Mouse (Mus musculus) kidney, postnatal 10 days (tissue): Measurements from ENCODE around the gene Zfp385a.

Experiments used
- DNase-seq: peaks from one replicate; pipeline ENCODE4 v3.0.0; 2021; ENCODE audit warnings: mixed read lengths

Gene Zfp385a

DNA sequence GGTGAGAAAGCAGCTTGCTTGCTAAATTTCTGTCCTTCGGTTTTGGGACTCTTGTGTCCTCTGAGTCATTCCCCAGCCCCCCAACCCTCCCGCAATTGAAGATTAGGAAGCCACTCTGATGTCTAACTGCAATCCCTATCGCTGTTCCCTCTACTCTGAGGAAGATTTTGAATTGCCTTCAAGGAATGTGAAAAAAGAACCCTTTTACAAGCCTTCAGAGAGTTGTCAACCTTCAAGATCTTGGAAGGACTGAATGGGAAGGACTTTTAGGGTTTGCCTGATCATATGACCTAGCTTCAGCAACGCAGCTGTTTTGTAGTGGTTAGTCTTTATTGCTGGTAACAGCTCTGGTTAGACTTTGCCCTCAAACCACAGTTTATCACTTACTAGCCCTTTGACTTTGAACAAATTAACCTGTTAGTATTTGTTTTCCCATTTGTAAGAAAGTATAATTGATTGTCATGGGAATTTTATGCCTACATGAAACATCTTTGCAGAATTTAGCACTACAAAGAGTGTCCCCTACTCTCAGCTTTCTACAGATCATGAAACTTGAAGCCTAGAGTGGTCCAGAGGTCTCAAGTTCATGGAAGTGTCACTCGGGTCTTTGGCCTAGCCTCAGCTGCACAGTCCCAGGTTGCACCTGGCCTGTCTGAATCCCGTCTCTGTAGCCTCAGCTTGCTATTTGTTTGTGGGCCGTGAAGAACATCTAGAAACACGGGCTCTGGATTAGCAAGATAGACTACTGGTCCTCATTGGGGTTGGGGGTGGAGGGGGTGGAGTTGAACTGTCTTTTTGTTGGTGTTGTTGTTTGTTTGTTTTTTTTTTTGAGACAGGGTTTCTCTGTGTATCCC, 33.9 kb downstream of the Zfp385a start:
- DNase-seq, result no peak

DNA sequence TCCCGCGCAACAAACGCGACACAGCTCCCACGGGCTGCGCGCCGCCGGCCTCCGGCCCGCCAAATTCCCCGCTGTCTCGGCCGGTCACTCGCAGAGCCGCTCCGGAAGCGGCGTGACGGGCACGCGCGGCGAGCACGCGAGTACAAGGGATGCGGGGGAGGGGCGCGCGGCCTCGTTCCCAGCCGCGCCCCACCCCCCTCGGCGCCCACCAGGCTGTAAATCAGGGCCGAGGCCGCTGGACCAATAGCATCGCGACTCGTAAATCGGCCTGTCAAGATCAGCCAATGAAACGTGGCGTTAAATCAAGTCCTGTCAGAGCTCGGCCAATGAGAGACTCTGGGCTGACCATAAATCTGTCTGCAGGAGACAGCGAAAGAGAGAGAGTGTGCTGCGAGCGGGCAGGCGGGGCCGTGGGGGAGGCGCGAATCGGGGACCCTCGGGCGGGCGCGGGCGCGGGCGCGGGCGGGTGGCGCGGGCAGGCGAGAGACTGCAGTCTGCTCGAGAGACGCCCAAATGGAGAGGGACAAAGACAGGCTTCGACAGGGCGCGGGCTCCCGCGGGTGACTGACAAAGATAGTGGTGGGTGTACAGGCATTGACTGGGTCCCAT, 34.7 kb downstream of the Zfp385a start:
- peak; percentile 99 for DNase-seq

DNA sequence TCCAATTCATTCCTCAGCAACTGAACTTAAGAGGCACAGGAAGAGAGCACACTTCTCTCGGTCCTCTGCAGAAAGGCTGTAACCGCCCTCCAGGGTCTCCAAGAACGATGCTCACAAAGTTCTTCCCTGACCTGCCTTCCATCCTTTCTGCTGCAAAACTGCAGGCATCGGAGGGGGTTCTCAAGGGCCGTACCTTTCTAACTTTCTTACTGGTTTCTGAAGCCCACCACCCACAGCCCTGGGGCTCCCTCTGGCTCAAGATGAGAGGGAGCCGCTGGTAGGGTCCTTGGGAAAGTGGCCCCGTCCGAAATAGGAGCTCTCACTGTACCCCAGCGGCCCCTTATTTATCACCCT, 35.3 kb downstream of the Zfp385a start:
- peak; percentile 48 for DNase-seq

DNA sequence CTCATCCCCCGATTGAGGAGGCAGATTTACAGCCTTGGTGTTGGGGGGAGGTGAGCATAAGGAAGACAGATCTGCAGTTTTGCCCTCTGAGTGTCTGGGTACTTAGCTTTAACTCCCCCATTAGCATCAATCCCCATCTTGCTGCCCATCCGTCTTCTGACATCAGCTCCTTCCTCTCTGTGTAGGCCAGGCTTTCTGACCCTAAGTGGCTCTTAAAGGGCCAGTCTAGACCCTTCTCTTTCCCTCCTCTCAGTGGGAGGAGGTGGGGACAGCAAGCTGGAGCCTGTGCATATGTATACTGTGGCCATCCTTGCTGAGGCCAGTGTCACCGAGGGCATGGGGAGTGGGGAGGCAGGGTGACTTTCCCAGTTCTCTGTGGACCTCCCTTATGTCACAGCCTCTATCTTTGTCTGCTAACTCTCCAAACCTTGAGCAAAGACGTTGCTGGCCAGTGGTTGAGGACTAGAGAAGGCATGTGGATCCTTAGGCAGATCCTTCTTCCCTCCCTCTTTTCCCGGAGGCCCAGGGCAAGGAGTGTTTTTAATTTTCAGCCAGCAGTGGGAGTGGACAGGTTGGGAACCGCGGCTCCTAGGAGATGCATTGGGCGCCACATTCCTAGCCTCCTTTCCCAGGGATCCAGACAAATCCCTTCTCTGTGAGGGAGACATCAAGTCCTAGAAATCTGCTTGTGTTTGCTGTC, 35.8 kb downstream of the Zfp385a start:
- no peak for DNase-seq

DNA sequence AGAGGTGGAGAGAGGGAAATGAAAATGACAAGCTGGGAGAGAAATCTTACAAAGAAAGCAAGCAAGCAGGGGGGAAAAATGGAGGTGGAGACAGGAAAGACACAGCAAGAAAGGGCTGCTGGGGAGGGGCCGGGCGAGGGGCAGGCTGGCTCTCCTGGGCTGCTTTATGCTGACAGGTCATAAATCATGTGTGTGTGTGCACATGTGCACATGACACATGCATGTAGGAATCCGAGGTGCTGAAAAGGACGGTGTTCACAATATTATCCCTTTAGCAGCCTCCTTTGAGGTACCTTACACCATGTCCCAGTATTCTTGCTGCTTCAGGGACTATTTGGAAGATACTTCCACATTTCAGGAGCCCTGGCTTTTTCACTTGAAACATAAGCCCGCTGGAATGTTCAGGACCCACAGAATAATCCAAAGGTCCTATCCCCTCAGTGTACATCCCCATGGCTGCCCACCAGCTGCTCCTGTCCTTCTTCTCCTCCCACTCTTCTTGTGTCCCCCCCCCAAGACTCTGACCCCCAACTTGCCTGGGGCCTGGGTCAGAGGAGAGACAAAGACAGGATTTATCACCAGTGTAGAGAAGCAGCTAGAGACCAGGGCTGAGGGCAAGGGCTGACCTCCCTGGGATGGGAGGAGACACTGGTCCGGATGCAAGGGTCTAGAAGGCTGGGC, 37.4 kb downstream of the Zfp385a start:
- DNase-seq, result no peak

DNA sequence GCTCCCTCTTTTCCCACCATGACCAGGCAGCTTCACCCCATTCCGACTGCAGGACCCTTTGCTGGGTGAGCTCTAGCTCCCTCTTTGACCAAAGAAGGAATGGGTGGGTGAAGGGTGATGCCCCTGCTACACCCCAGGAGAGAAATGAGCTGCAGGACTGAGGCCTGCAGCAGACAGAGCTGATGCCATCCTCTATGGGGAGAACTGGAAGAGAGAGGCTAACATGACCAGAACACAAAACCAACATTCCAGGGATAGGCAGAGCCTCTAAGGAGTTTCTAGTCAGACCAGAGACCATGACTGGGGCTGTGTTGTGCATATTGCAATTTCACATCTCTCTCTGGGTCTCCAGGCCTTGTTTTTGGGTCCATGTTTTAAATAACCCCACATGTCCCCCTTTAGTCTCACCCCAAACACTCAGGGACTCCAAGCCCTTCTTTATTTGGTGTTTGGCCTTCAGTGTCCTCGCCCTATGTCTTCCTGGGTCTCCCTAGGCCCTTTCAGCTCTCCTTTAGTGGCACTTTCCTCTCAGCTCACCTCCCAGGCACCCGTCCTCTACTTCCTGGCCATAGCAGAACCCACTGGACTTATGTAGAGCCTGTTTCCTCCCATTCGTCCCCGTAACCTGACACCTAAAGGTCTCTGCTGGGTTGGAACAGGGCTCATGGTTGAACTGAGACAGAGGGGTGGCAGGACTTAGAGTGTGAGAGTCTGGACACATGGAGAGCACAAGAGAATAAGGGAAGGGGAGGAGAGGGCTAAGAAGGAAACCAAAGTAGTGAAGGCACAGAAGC, 38.1 kb downstream of the Zfp385a start:
- no peak for DNase-seq

DNA sequence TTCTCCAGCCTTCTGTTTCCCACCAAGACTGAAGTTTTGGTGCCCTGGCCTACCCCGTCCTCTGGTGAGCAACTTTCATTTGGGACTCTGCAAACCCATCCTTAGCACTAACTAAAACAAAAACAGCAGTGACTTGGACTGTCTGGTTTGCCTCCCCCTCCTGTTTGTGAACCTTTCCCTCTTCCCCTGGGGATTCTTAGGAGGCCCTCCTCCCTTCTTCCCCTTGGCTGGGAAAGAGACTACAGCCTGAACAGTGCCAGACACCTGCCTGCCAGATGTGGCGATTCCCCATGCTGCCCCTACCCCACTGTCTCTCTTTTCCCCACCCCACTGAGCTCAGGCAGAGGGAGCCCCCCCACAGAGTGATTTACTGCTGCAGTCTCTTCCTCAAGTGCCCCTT, 38.8 kb downstream of the Zfp385a start:
- no peak for DNase-seq

DNA sequence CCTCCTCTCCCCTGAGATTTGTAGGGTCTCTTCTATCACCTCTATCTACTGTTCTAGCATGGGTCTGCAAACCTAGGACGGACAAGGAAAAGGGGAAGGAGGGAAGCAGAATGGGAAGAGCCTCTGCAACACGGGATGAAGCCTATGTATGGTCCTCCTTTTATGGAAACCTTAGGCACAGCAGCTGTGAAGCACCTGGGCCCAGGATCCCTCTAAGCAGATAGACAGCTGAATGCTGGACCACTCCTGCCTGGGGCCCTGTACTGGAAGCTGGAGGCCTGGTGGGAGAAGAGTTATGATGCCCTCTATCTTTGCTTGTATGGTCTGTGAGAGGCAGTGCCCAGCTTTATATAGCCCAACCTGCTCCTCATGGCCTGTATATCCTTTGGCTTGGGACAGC, 39.3 kb downstream of the Zfp385a start:
- DNase-seq, result no peak

DNA sequence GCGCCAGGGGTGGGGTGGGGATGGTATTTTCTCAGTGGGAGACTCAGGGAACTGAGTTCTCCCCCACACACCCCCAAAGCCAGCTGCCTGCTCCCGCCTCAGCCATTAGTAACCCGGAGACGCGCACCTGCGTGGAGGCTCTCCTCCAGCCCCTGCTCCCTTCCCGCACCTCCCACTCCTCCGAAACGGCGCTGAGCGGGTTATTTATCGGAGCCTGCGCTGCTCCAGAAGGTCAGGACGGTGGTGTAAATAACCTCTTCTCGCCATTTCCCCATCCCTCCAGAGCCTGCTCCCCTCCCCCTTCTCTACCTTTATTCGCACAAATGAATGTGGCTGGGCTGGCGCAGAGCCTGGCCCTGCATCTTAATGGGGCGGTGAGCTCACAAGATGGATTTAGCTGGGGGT, 39.8 kb downstream of the Zfp385a start:
- peak; percentile 52 for DNase-seq

DNA sequence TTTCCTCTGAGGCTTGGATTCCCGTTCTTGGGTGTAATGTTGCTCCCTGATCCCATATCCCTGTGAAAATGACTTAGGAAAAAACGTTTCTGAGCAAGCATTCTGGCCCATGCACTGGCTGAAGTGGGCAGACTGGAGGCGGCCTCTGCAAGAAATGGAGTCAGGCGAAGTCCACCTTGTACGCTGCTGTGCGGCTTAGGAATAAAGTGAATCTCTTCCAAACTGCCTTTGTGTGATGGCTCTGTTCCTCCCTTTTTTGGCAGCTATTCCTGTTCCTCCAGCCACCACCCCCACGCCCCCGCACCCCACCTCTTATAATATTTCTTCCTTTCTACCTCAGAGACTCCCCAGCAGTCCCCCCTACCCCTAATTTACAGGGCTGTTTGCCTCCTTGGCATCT, 40.2 kb downstream of the Zfp385a start:
- DNase-seq, result no peak

DNA sequence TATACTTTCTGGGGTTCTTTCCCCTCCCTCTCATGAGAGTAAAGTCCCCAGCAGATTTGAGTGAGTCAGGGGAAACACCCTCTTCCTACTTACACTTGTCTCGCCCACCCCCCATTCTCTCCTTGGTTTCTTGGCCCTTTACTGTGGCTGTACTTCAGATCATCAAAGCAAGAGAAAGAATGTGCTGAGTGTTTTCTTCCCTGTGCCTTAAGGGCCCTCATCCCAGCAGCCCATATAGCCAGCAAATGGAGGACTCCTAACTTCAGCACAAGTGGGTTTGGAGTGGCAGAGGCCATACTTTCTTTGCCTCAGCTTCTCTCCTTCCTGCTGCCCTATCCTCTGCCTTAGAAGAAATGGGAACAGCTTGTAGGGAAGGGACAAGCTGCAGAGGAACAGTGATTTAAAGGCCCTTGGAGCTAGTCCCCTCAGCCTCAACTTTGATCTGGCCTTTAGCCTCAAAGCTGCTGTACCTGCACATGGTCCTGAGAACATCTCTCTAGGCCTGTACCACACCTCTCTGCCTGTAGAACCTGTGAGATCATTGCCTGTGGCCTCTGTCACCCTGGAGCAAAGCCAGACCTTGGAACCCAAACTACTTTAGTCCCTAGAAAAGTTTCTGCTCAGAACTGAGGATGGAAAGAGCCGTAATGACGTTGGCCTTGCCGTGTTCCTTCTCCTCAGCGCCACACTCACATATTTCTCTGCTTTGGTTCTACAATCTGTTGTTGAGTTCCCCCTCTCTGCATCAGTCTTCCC, 40.9 kb downstream of the Zfp385a start:
- DNase-seq, result no peak

DNA sequence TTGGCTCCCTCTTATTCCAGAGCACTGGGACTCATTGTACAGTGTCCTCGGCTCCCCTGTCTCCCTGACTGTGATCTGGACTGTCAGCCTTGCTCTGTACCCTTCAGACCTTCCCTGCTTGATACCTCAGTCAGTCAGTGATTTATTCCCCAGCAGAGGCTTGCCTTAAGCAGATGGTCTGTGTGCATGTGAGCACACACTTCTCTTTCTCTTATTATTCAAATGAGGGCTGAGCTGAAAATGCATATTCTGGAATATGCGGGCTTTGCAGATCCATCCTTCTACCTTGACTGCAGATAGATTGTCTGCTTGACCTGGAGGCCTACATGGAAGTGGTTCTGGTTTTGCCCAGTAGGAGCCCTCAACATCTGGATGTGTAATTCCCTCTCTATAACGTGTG, 41.9 kb downstream of the Zfp385a start:
- no peak for DNase-seq

DNA sequence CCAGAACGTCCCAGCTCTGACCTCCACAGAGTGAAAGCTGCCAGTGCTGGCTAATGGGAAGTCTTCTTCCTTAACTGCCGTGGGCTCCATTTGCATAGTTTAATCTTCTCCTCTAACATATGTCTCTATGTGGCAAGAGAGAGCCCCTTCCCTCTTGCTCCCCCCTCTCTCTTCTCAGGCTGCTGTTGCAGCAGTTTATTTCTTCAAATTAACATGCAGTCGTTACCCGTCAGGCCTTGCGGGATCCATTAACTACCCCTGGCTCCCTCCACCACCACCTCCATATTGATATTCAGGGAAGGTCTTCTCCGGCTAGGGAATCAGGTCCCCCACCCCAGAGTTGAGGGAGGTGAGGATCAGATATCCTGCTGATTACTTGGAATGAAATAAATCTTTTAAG, 42.6 kb downstream of the Zfp385a start:
- no peak for DNase-seq

DNA sequence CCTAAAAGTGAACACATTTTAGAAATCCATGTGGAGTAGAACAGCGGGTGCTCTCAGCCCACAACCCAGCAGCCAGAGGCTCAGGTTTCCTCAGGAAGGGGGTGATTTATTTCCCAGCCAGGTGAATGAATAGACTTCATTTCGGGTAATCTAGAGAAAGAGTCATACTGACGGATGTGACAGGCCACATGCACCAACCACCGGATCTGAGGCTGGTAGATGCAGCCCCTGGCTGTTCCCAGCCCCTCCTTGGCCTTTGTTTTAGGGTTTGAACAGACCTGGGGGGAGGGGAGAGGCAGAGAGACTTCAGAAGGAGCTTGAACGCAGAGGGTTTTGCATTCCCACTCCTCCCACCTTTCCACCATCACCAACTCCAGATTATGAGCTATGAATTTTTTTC, 44.0 kb downstream of the Zfp385a start:
- no peak for DNase-seq

DNA sequence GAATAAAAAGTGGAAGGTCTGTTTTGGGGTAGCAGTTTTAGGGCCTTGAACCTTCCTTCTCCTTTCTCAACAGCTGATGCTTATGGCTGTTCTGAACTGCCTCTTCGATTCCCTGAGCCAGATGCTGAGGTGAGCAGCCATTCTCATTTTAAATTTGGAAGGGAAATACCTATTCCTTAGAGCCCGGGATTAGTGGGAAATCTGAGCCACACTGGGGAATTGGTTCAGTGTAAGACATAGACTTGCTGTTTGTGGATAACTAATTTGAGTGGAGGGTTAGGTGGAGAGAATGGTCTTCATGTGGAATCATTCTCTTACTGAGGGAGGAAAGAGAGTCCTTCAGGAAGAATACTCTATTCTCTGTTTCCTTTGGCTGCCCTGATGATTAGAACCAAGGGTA, 45.2 kb downstream of the Zfp385a start:
- no peak for DNase-seq

DNA sequence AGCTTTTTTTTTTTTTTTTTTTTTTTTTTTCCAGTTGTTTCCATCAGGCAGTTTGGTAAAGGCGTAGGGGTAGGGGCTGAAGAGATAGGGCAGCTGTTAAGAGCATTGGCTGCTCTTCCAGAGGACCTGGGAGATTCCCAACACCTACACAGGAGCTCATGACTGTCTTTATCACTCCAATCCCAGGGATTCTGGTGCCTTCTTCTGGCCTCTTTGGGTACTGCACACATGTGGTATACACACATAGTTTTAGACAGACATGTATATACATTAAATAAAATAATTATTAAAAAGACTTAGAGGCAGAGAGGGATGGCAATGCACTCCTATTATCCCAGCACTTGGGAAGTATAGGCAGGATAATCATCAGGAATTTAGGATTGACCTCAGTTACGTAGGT, 46.5 kb downstream of the Zfp385a start:
- no peak for DNase-seq

DNA sequence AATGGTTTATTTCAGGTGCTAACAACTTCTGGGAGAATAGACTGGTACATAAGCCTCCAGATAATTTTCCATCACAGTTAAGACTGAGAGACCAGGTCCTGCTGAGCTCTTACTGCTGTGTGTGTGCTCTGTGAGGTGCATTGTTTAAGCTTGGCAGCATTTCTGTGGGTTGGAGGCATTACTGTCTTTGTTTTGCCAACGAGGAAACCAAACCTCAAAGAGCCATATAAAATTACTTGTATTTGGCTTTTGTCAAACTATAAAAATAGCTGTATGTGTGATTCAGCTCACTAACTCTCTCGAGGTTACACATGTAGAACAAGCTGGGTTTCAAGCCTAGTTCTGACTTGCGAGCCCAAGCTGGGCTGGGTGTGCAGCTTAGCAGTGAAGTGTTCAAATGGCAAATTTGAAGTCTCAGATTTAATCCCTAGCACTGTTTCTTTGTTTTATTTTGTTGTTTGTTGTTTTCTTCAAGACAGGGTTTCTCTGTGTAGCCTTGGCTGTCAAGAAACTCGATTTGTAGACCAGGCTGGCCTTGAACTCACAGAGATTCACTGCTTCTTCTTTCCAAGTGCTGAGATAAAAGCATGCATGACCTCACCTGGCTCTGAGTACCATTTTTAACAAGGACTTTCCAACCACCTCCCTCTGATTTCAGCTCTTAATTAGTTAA, 47.1 kb downstream of the Zfp385a start:
- no peak for DNase-seq

DNA sequence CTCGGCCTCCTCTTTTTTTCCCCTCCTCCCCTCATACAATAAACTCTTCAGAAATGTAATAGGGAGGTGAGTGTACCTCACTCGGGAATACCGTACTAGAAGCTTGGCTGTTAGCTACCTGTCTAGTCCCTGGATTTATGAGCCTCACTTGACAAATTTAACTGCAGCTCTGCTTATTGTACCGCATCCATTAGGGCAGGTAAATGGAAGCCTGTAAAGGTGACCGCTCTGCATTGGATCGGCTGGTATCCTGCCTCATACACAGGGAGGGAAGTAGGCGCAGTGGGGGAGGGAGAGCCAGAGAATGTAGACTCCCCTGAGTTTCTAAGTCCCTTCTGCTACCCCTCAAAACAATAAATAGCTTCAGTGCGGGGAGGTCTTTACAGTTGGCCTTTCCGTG, 49.0 kb downstream of the Zfp385a start:
- no peak for DNase-seq

DNA sequence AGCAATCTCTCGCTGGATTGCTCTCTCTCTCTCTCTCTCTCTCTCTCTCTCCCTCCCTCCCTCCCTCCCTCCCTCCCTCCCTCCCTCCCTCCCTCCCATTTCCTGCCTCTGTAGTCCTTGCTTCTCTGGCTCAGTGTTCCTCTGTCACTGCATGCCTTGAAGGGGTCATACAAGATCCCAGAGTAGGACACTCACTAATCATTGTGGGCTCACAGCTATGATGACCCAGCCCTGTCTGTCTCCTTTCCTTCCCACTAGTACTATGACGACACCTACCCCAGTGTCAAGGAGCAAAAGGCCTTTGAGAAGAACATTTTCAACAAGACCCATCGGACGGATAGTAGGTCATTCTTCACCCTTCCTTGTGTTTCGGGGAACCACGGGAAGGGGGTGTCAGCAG, 49.5 kb downstream of the Zfp385a start:
- DNase-seq, result no peak

DNA sequence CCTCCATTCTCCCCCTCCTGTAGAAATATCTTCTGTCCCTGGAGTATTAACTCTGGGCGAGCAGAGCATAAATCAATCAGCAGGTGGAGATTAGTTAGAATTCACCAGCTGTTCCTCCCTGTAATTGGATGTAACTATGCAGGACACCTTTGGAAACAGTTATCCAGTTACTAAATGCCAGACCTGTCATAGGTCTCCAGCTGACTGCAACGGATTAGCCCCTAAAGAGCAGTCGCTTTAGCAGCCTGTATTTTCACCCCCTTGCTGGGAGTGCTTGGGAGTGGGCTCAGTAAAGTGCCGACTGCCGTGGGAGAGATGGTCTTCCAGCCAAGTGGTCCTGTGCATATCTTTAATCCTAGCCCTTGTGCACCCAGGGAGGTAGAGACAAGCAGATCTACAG, 50.3 kb downstream of the Zfp385a start:
- no peak for DNase-seq

DNA sequence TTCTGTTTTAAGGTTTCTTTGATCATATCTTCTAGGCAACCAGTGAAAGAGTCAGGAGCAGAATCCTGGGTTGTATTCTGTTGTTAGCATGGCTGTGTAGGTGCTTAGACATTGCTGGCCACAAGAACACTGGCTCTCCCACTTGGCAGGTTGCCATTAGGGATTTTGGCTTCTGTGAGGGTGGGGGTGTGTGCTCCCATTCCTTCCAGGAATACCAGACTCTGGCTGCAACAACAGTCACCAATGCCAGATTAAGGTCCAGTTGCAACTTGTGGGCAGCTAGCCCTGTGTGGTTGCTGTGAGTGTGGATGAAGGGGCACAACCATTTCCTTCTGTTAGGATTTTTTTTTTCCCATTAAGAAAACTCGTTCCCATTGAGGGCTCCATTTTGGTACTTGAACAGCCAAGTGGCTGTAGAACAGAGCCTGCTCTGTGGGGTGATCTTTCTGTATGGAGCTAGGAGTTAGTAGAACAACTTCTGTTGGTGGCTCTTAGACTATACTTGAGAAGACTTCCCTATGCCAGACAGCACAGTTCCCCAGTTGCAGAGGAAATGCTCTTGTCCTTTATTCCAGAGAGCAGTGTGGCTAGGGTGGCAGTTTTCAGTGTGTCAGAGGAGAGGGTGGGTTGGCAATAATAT, 54.0 kb downstream of the Zfp385a start:
- peak; percentile 56 for DNase-seq
